Mouse (Mus musculus) liver, postnatal 0 days (tissue): Measurements from ENCODE around the gene Col2a1.

Source experiments
- CTCF ChIP-seq: sonication (generic); IDR thresholded peaks from 2 replicates; pipeline ENCODE4 v1.5.1; 2016; ENCODE audit warnings: antibody characterized with exemption, low read depth
- EP300 ChIP-seq: IDR thresholded peaks from 2 replicates; pipeline ENCODE4 v1.6.1; 2016; ENCODE audit warnings: antibody characterized with exemption, low read depth, mild to moderate bottlenecking

DNA sequence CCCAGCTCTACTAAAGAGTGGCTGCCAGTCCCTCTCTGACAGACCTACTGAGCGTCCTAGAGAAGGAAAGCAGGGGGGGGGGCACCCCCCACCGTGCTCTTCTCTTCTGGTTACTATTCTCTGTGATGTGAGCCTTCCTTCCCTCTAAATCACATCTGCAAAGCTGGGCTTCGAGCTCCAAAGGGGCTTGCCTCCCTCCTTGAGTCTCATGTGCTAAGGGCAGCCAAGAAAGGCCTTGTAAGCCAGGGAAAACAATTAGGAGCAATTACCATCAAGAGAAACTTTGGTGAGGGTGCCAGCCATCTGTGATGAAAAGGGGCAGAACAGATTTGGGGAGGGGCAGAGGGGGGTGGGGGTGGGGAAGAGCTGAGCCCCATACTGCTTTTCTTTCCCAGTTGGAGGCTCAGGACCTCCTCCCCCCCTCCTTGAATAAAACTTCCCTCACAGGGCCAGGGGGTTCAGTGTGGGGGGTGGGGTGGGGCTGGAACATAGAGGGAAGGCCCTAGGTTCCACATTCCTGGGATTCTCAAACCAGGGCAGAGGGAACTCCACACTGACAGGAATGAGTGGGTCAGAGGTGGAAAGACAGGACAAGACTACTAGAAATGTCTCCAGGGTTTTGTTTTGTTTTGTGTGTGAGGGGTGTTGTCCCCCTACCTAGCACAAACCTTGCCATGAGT lies 30.7 kb upstream of the Col2a1 start:
- TF ChIP-seq EP300 (no peak), CTCF (no peak)
